Mouse (Mus musculus) cerebellum, adult 2 months (tissue): ENCODE measurements at regions not wholly inside any gene's neighbourhood (a gene's known extent, or its start where the extent isn't known, plus 50 kb on each side); places are given as distances from the start of the nearest gene placed in this dataset.

Experiments
- CTCF ChIP-seq: fragments of 200-500 bp; IDR thresholded peaks from 2 replicates; pipeline ENCODE4 v1.5.1; 2011; ENCODE audit warnings: low read depth, mild to moderate bottlenecking, control low read depth, low read length, moderate library complexity, borderline replicate concordance; ENCODE audit not compliant: insufficient read depth
- POLR2A ChIP-seq: fragments of 200-500 bp; IDR thresholded peaks from 2 replicates; pipeline ENCODE4 v1.6.1; 2011; ENCODE audit warnings: low read length, control low read depth, borderline replicate concordance; ENCODE audit not compliant: insufficient read depth

- no peak for TF ChIP-seq CTCF
- no peak for TF ChIP-seq POLR2A
Observed at GRCm38 (mm10) chr15:88472351-88473100, 127.6 kb upstream of the Zdhhc25 start.
